Mouse (Mus musculus): Measurements from ENCODE around the gene Sprr2a3.
"Not testable (repeated sequence)": the region's sequence is repeated elsewhere in the genome, so short reads cannot be mapped to it uniquely, and the experiment has no call there.

GRCm38 (mm10) chr3:92236463-92237189 is 48.6 kb upstream of the Sprr2a3 start:
- TF ChIP-seq CTCF (IDR thresholded peaks at IDR 0.05; ENCODE audit: low read depth, low read length); EP300 (IDR thresholded peaks at IDR 0.05; ENCODE audit: insufficient read depth, low read depth, low read length): not testable (repeated sequence)
